Mouse (Mus musculus): ENCODE measurements around the gene Secisbp2.
"Not testable (repeated sequence)": the region's sequence is repeated elsewhere in the genome, so short reads cannot be mapped to it uniquely, and the experiment has no call there.

Secisbp2 gene

GRCm38 (mm10) chr13:51651408-51652064 is at the start of gene Secisbp2:
Gene Secisbp2 (plus strand): TSS chr13:51651697.
- DNase-seq (ENCODE audit: low spot score), result peak; percentile 95

- no peak for DNase-seq (ENCODE audit: low spot score)
These were observed 48.7 kb upstream of the Secisbp2 start for GRCm38 (mm10) chr13:51602764-51603163.

GRCm38 (mm10) chr13:51603221-51603893 is 48.1 kb upstream of the Secisbp2 start:
- peak; percentile 7 for DNase-seq (ENCODE audit: low spot score)

GRCm38 (mm10) chr13:51603894-51604244 is 47.6 kb upstream of the Secisbp2 start:
- DNase-seq (ENCODE audit: low spot score), result no peak

- DNase-seq (ENCODE audit: low spot score), result no peak
These were observed 42.3 kb upstream of the Secisbp2 start for GRCm38 (mm10) chr13:51609231-51609630.

- no peak for DNase-seq (ENCODE audit: low spot score)
These were observed 40.4 kb upstream of the Secisbp2 start for GRCm38 (mm10) chr13:51611060-51611459.

GRCm38 (mm10) chr13:51611500-51611899 is 40.0 kb upstream of the Secisbp2 start:
- DNase-seq (ENCODE audit: low spot score), result no peak

GRCm38 (mm10) chr13:51615815-51616214 is 35.7 kb upstream of the Secisbp2 start:
- DNase-seq (ENCODE audit: low spot score), result peak; percentile 21

- no peak for DNase-seq (ENCODE audit: low spot score)
These were observed 35.0 kb upstream of the Secisbp2 start for GRCm38 (mm10) chr13:51616417-51617044.

GRCm38 (mm10) chr13:51617306-51617705 is 34.2 kb upstream of the Secisbp2 start:
- no peak for DNase-seq (ENCODE audit: low spot score)

GRCm38 (mm10) chr13:51617861-51618260 is 33.6 kb upstream of the Secisbp2 start:
- peak; percentile 54 for DNase-seq (ENCODE audit: low spot score)

- no peak for DNase-seq (ENCODE audit: low spot score)
These were observed 32.9 kb upstream of the Secisbp2 start for GRCm38 (mm10) chr13:51618602-51619001.

- DNase-seq (ENCODE audit: low spot score), result no peak
These were observed 28.9 kb upstream of the Secisbp2 start for GRCm38 (mm10) chr13:51622626-51623025.

- no peak for DNase-seq (ENCODE audit: low spot score)
These were observed 27.8 kb upstream of the Secisbp2 start for GRCm38 (mm10) chr13:51623678-51624077.

- no peak for DNase-seq (ENCODE audit: low spot score)
These were observed 23.1 kb upstream of the Secisbp2 start for GRCm38 (mm10) chr13:51628273-51628848.

- no peak for DNase-seq (ENCODE audit: low spot score)
These were observed 20.0 kb upstream of the Secisbp2 start for GRCm38 (mm10) chr13:51631354-51631992.

- DNase-seq (ENCODE audit: low spot score), result no peak
These were observed 18.8 kb upstream of the Secisbp2 start for GRCm38 (mm10) chr13:51632560-51633218.

- not testable (repeated sequence) for DNase-seq (ENCODE audit: low spot score)
These were observed 16.1 kb upstream of the Secisbp2 start for GRCm38 (mm10) chr13:51635384-51635783.

GRCm38 (mm10) chr13:51638958-51639357 is 12.5 kb upstream of the Secisbp2 start:
- DNase-seq (ENCODE audit: low spot score), result no peak

- no peak for DNase-seq (ENCODE audit: low spot score)
These were observed 10.1 kb upstream of the Secisbp2 start for GRCm38 (mm10) chr13:51641424-51641823.

GRCm38 (mm10) chr13:51642171-51642778 is 9.2 kb upstream of the Secisbp2 start:
- no peak for DNase-seq (ENCODE audit: low spot score)

Data from urinary bladder, postnatal 14 days (tissue).